Mouse (Mus musculus): ENCODE measurements around the gene Urad. TPM values are rescaled to one million over a fixed set of nuclear protein-coding genes. Genes with fewer than 3 reads are reported as not detected.

The Urad gene
- polyA plus RNA-seq (2014; fragmentation: Nextera tagmentation; extraction: Ambion mirVana) = not detected in 2 replicates

- Histone ChIP-seq H3K4me2 (ENCODE audit: low read depth, low read length) (no peak within 1 kb of the TSS), H3K4me1 (ENCODE audit: control insufficient read depth, insufficient read depth, low read length) (no peaks in the 10 kb centered on the region), H3K27ac (ENCODE audit: low read depth, low read length) (no peak within 1 kb of the TSS), H3K9me3 (ENCODE audit: control insufficient read depth, low read length) (no peaks in the 10 kb centered on the region), H3K9ac (replicated peaks; ENCODE audit: low read depth, low read length) (no peak within 1 kb of the TSS), H3K36me3 (ENCODE audit: control insufficient read depth, insufficient read depth, low read length) (no peaks in the 10 kb centered on the region), H3K27me3 (ENCODE audit: control insufficient read depth, insufficient read depth, low read length) (peaks cover 10% of the 10 kb centered on the region), H3K4me3 (ENCODE audit: low read depth, low read length) (no peak within 1 kb of the TSS)
- 84% methylated on average over 8 of the region's 8 CpGs for WGBS
- ATAC-seq (ENCODE audit: low read depth) = no peak
Observed at GRCm38 (mm10) chr5:147322183-147322582, at the start of gene Urad. Gene Urad (minus strand): TSS chr5:147322440.

- Histone ChIP-seq H3K9me3 (ENCODE audit: control insufficient read depth, low read length) (no peaks in the 10 kb centered on the region), H3K9ac (replicated peaks; ENCODE audit: low read depth, low read length) (no peak overlapping the region), H3K4me3 (ENCODE audit: low read depth, low read length) (no peak overlapping the region), H3K4me2 (ENCODE audit: low read depth, low read length) (no peak overlapping the region), H3K27me3 (ENCODE audit: control insufficient read depth, insufficient read depth, low read length) (no peaks in the 10 kb centered on the region), H3K4me1 (ENCODE audit: control insufficient read depth, insufficient read depth, low read length) (no peaks in the 10 kb centered on the region), H3K27ac (ENCODE audit: low read depth, low read length) (no peak overlapping the region), H3K36me3 (ENCODE audit: control insufficient read depth, insufficient read depth, low read length) (no peaks in the 10 kb centered on the region)
- 79% methylated on average over 8 of the region's 8 CpGs for WGBS
- ATAC-seq (ENCODE audit: low read depth) = no peak
Observed at GRCm38 (mm10) chr5:147370276-147370675, 48.0 kb upstream of the Urad start.

GRCm38 (mm10) chr5:147368221-147368620, 46.0 kb upstream of the Urad start:
- no peaks in the 10 kb centered on the region for H3K4me1 ChIP-seq (ENCODE audit: control insufficient read depth, insufficient read depth, low read length)
- no peak overlapping the region for H3K4me3 ChIP-seq (ENCODE audit: low read depth, low read length)
- no peak for ATAC-seq (ENCODE audit: low read depth)
- 91% methylated on average over 6 of the region's 6 CpGs for WGBS
- no peaks in the 10 kb centered on the region for H3K27me3 ChIP-seq (ENCODE audit: control insufficient read depth, insufficient read depth, low read length)
- no peaks in the 10 kb centered on the region for H3K9me3 ChIP-seq (ENCODE audit: control insufficient read depth, low read length)
- H3K4me2 ChIP-seq (ENCODE audit: low read depth, low read length) = no peak overlapping the region
- no peaks in the 10 kb centered on the region for H3K36me3 ChIP-seq (ENCODE audit: control insufficient read depth, insufficient read depth, low read length)
- no peak overlapping the region for H3K9ac ChIP-seq (replicated peaks; ENCODE audit: low read depth, low read length)
- H3K27ac ChIP-seq (ENCODE audit: low read depth, low read length) = no peak overlapping the region

GRCm38 (mm10) chr5:147365995-147366765, 43.9 kb upstream of the Urad start:
- 68% methylated on average over 16 of the region's 16 CpGs for WGBS
- H3K27me3 ChIP-seq (ENCODE audit: control insufficient read depth, insufficient read depth, low read length) = no peaks in the 10 kb centered on the region
- no peaks in the 10 kb centered on the region for H3K9me3 ChIP-seq (ENCODE audit: control insufficient read depth, low read length)
- no peak overlapping the region for H3K27ac ChIP-seq (ENCODE audit: low read depth, low read length)
- no peak for ATAC-seq (ENCODE audit: low read depth)
- no peak overlapping the region for H3K4me2 ChIP-seq (ENCODE audit: low read depth, low read length)
- H3K4me3 ChIP-seq (ENCODE audit: low read depth, low read length) = no peak overlapping the region
- H3K9ac ChIP-seq (replicated peaks; ENCODE audit: low read depth, low read length) = no peak overlapping the region
- no peaks in the 10 kb centered on the region for H3K36me3 ChIP-seq (ENCODE audit: control insufficient read depth, insufficient read depth, low read length)
- H3K4me1 ChIP-seq (ENCODE audit: control insufficient read depth, insufficient read depth, low read length) = no peaks in the 10 kb centered on the region

GRCm38 (mm10) chr5:147363054-147363453, 40.8 kb upstream of the Urad start:
- Histone ChIP-seq H3K9ac (replicated peaks; ENCODE audit: low read depth, low read length) (no peak overlapping the region), H3K27ac (ENCODE audit: low read depth, low read length) (no peak overlapping the region), H3K4me1 (ENCODE audit: control insufficient read depth, insufficient read depth, low read length) (no peaks in the 10 kb centered on the region), H3K9me3 (ENCODE audit: control insufficient read depth, low read length) (no peaks in the 10 kb centered on the region), H3K36me3 (ENCODE audit: control insufficient read depth, insufficient read depth, low read length) (no peaks in the 10 kb centered on the region), H3K4me3 (ENCODE audit: low read depth, low read length) (no peak overlapping the region), H3K27me3 (ENCODE audit: control insufficient read depth, insufficient read depth, low read length) (no peaks in the 10 kb centered on the region), H3K4me2 (ENCODE audit: low read depth, low read length) (no peak overlapping the region)
- 72% methylated on average over 12 of the region's 12 CpGs for WGBS
- no peak for ATAC-seq (ENCODE audit: low read depth)

GRCm38 (mm10) chr5:147358481-147358880, 36.2 kb upstream of the Urad start:
- no peak for ATAC-seq (ENCODE audit: low read depth)
- Histone ChIP-seq H3K4me1 (ENCODE audit: control insufficient read depth, insufficient read depth, low read length) (no peaks in the 10 kb centered on the region), H3K4me2 (ENCODE audit: low read depth, low read length) (no peak overlapping the region), H3K9ac (replicated peaks; ENCODE audit: low read depth, low read length) (no peak overlapping the region), H3K9me3 (ENCODE audit: control insufficient read depth, low read length) (no peaks in the 10 kb centered on the region), H3K27ac (ENCODE audit: low read depth, low read length) (no peak overlapping the region), H3K4me3 (ENCODE audit: low read depth, low read length) (no peak overlapping the region), H3K36me3 (ENCODE audit: control insufficient read depth, insufficient read depth, low read length) (no peaks in the 10 kb centered on the region), H3K27me3 (ENCODE audit: control insufficient read depth, insufficient read depth, low read length) (no peaks in the 10 kb centered on the region)
- WGBS = 89% methylated on average over 11 of the region's 11 CpGs

GRCm38 (mm10) chr5:147357536-147357935, 35.3 kb upstream of the Urad start:
- no peak overlapping the region for H3K4me2 ChIP-seq (ENCODE audit: low read depth, low read length)
- H3K9me3 ChIP-seq (ENCODE audit: control insufficient read depth, low read length) = no peaks in the 10 kb centered on the region
- H3K36me3 ChIP-seq (ENCODE audit: control insufficient read depth, insufficient read depth, low read length) = no peaks in the 10 kb centered on the region
- no peaks in the 10 kb centered on the region for H3K27me3 ChIP-seq (ENCODE audit: control insufficient read depth, insufficient read depth, low read length)
- 51% methylated on average over 3 of the region's 3 CpGs for WGBS
- no peak overlapping the region for H3K4me3 ChIP-seq (ENCODE audit: low read depth, low read length)
- no peaks in the 10 kb centered on the region for H3K4me1 ChIP-seq (ENCODE audit: control insufficient read depth, insufficient read depth, low read length)
- no peak overlapping the region for H3K9ac ChIP-seq (replicated peaks; ENCODE audit: low read depth, low read length)
- ATAC-seq (ENCODE audit: low read depth) = no peak
- no peak overlapping the region for H3K27ac ChIP-seq (ENCODE audit: low read depth, low read length)

- no peaks in the 10 kb centered on the region for H3K27me3 ChIP-seq (ENCODE audit: control insufficient read depth, insufficient read depth, low read length)
- H3K4me1 ChIP-seq (ENCODE audit: control insufficient read depth, insufficient read depth, low read length) = no peaks in the 10 kb centered on the region
- H3K27ac ChIP-seq (ENCODE audit: low read depth, low read length) = no peak overlapping the region
- ATAC-seq (ENCODE audit: low read depth) = no peak
- H3K4me2 ChIP-seq (ENCODE audit: low read depth, low read length) = no peak overlapping the region
- H3K36me3 ChIP-seq (ENCODE audit: control insufficient read depth, insufficient read depth, low read length) = no peaks in the 10 kb centered on the region
- no peaks in the 10 kb centered on the region for H3K9me3 ChIP-seq (ENCODE audit: control insufficient read depth, low read length)
- H3K9ac ChIP-seq (replicated peaks; ENCODE audit: low read depth, low read length) = no peak overlapping the region
- WGBS = 92% methylated on average over 13 of the region's 13 CpGs
- H3K4me3 ChIP-seq (ENCODE audit: low read depth, low read length) = no peak overlapping the region
Observed at GRCm38 (mm10) chr5:147356260-147357055, 34.2 kb upstream of the Urad start.

- H3K4me2 ChIP-seq (ENCODE audit: low read depth, low read length) = no peak overlapping the region
- no peaks in the 10 kb centered on the region for H3K4me1 ChIP-seq (ENCODE audit: control insufficient read depth, insufficient read depth, low read length)
- no peak overlapping the region for H3K27ac ChIP-seq (ENCODE audit: low read depth, low read length)
- no peak for ATAC-seq (ENCODE audit: low read depth)
- whole genome bisulfite sequencing = 81% methylated on average over 3 of the region's 3 CpGs
- H3K9ac ChIP-seq (replicated peaks; ENCODE audit: low read depth, low read length) = no peak overlapping the region
- H3K9me3 ChIP-seq (ENCODE audit: control insufficient read depth, low read length) = no peaks in the 10 kb centered on the region
- no peak overlapping the region for H3K4me3 ChIP-seq (ENCODE audit: low read depth, low read length)
- H3K27me3 ChIP-seq (ENCODE audit: control insufficient read depth, insufficient read depth, low read length) = no peaks in the 10 kb centered on the region
- no peaks in the 10 kb centered on the region for H3K36me3 ChIP-seq (ENCODE audit: control insufficient read depth, insufficient read depth, low read length)
Observed at GRCm38 (mm10) chr5:147355788-147356187, 33.5 kb upstream of the Urad start.

Measured in neural tube, embryonic 14.5 days (tissue).